Comparison of ENCODE assay signal across 22 mouse cellular contexts in genomic region chr4:68416046-68416445, GRCm38 (mm10).
A peak's percentile ranks its signal among the peaks of the same experiment; 100 is the strongest.
DNase-seq lines count a peak whose midpoint lies in the region; ATAC-seq and TF ChIP-seq lines count a peak whose summit lies in the region.
"Had no signal": no experiment of that assay in that cellular context is flagged by ENCODE, and none has a peak within 500 bp of the region (broad histone marks: within the 10 kb centered on the region; RNA-seq: fewer than 3 reads in every experiment).

No protein-coding gene starts in this region.

- no peak overlapping the region for H3K4me3 ChIP-seq in forebrain, embryonic 14.5 days (ENCODE audit: low read depth, low read length)
- no peak overlapping the region for H3K4me3 ChIP-seq in forebrain, embryonic 10.5 days
- no peak overlapping the region for H3K4me3 ChIP-seq in hindbrain, postnatal 0 days (ENCODE audit: low read length)
- H3K4me3 ChIP-seq in hindbrain, embryonic 10.5 days: no peak overlapping the region
- H3K4me3 ChIP-seq in stomach, embryonic 15.5 days (replicated peaks): no peak overlapping the region
- no peak overlapping the region for H3K4me3 ChIP-seq in stomach, postnatal 0 days (ENCODE audit: low read depth, low read length)
- H3K4me3 ChIP-seq: embryonic facial prominence, embryonic 13.5 days; embryonic facial prominence, embryonic 15.5 days; erythroblast, embryonic 14.5 days had no signal

- no peak overlapping the region for H3K9ac ChIP-seq in forebrain, embryonic 14.5 days (ENCODE audit: low read length)
- H3K9ac ChIP-seq in hindbrain, postnatal 0 days (replicated peaks; ENCODE audit: low read length): no peak overlapping the region
- H3K9ac ChIP-seq in stomach, embryonic 15.5 days: no peak overlapping the region
- no peak overlapping the region for H3K9ac ChIP-seq in stomach, postnatal 0 days (ENCODE audit: low read length)
- H3K9ac ChIP-seq: embryonic facial prominence, embryonic 13.5 days; embryonic facial prominence, embryonic 15.5 days had no signal

- TF ChIP-seq EP300 in stomach, postnatal 0 days (optimal IDR thresholded peaks at IDR 0.05): no peak

- no peak for TF ChIP-seq CTCF in hindbrain, postnatal 0 days (IDR thresholded peaks at IDR 0.05; ENCODE audit: low read depth)
- no peak for TF ChIP-seq CTCF in stomach, postnatal 0 days (IDR thresholded peaks at IDR 0.05; ENCODE audit: low read depth)
- TF ChIP-seq CTCF in brain, embryonic 14.5 days (IDR thresholded peaks at IDR 0.05; ENCODE audit: borderline replicate concordance, extremely low read depth, insufficient read depth, insufficient read length): no peak

- ATAC-seq in forebrain, embryonic 14.5 days: peak; percentile 37; the same call in 1 of the 2 replicates
- 0 out of 2 replicates have a peak, but pooled peaks have one; percentile 47 for ATAC-seq in hindbrain, postnatal 0 days
- peak; percentile 35; the same call in 1 of the 2 replicates for ATAC-seq in stomach, embryonic 15.5 days (ENCODE audit: insufficient read depth, low FRiP score, low read depth)
- no peak for ATAC-seq in stomach, postnatal 0 days (ENCODE audit: low FRiP score, low TSS enrichment)
- ATAC-seq: activated CD4-positive, CD25-positive, alpha-beta regulatory T cell, adult 4 months; Patski had no signal

- no peaks in the 10 kb centered on the region for H3K9me3 ChIP-seq in forebrain, embryonic 14.5 days (replicated peaks; ENCODE audit: control insufficient read depth, low read length)
- no peaks in the 10 kb centered on the region for H3K9me3 ChIP-seq in forebrain, embryonic 10.5 days
- no peaks in the 10 kb centered on the region for H3K9me3 ChIP-seq in hindbrain, postnatal 0 days (ENCODE audit: low read length)
- H3K9me3 ChIP-seq in hindbrain, embryonic 10.5 days: no peaks in the 10 kb centered on the region
- H3K9me3 ChIP-seq in stomach, embryonic 15.5 days: no peaks in the 10 kb centered on the region
- H3K9me3 ChIP-seq in stomach, postnatal 0 days (ENCODE audit: control insufficient read depth, low read length): no peaks in the 10 kb centered on the region
- H3K9me3 ChIP-seq: embryonic facial prominence, embryonic 13.5 days; embryonic facial prominence, embryonic 15.5 days had no signal

- H3K4me2 ChIP-seq in forebrain, embryonic 14.5 days (ENCODE audit: low read length): no peak overlapping the region
- no peak overlapping the region for H3K4me2 ChIP-seq in hindbrain, postnatal 0 days (ENCODE audit: low read depth, low read length)
- H3K4me2 ChIP-seq in stomach, embryonic 15.5 days: no peak overlapping the region
- H3K4me2 ChIP-seq in stomach, postnatal 0 days (replicated peaks; ENCODE audit: low read depth): no peak overlapping the region
- H3K4me2 ChIP-seq: embryonic facial prominence, embryonic 13.5 days; embryonic facial prominence, embryonic 15.5 days had no signal

- no peak overlapping the region for H3K27ac ChIP-seq in forebrain, embryonic 14.5 days (ENCODE audit: low read depth, low read length)
- H3K27ac ChIP-seq in forebrain, embryonic 10.5 days: no peak overlapping the region
- H3K27ac ChIP-seq in hindbrain, postnatal 0 days: no peak overlapping the region
- H3K27ac ChIP-seq in hindbrain, embryonic 10.5 days: no peak overlapping the region
- H3K27ac ChIP-seq in stomach, embryonic 15.5 days: no peak overlapping the region
- no peak overlapping the region for H3K27ac ChIP-seq in stomach, postnatal 0 days (replicated peaks)
- H3K27ac ChIP-seq: embryonic facial prominence, embryonic 13.5 days; embryonic facial prominence, embryonic 15.5 days had no signal

- peak; percentile 37 for DNase-seq in forebrain, embryonic 14.5 days (ENCODE audit: low spot score)
- DNase-seq in forebrain, embryonic 10.5 days (ENCODE audit: extremely low spot score, low spot score): no peak
- peak; percentile 9 for DNase-seq in hindbrain, postnatal 0 days (ENCODE audit: low spot score)
- no peak for DNase-seq in hindbrain, embryonic 10.5 days (ENCODE audit: low spot score)
- DNase-seq in stomach, postnatal 0 days (ENCODE audit: low spot score): no peak
- peak; percentile 56 for DNase-seq in brain, embryonic 14.5 days (ENCODE audit: low read depth)
- no peak for DNase-seq in gastrocnemius, postnatal 25 days
- DNase-seq: adrenal gland, adult 8-10 months; adrenal gland, postnatal 14 days; cerebellum, adult 11 months; cerebellum, adult 18-20 months; cerebellum, adult 8-10 months; cerebellum, adult 9-11 months; cerebellum, postnatal 14 days; cerebellum, postnatal 36 days; embryo, embryonic 11 days had no signal

- no peaks in the 10 kb centered on the region for H3K4me1 ChIP-seq in forebrain, embryonic 14.5 days (ENCODE audit: control insufficient read depth, insufficient read depth, low read length)
- no peaks in the 10 kb centered on the region for H3K4me1 ChIP-seq in forebrain, embryonic 10.5 days
- no peaks in the 10 kb centered on the region for H3K4me1 ChIP-seq in hindbrain, postnatal 0 days (ENCODE audit: insufficient read depth, low read length)
- no peaks in the 10 kb centered on the region for H3K4me1 ChIP-seq in hindbrain, embryonic 10.5 days (replicated peaks)
- H3K4me1 ChIP-seq in stomach, embryonic 15.5 days: no peaks in the 10 kb centered on the region
- H3K4me1 ChIP-seq in stomach, postnatal 0 days (replicated peaks; ENCODE audit: control insufficient read depth, insufficient read depth): no peaks in the 10 kb centered on the region
- H3K4me1 ChIP-seq: embryonic facial prominence, embryonic 13.5 days; embryonic facial prominence, embryonic 15.5 days had no signal

- no peaks in the 10 kb centered on the region for H3K36me3 ChIP-seq in forebrain, embryonic 14.5 days (ENCODE audit: control insufficient read depth, insufficient read depth, low read length)
- no peaks in the 10 kb centered on the region for H3K36me3 ChIP-seq in forebrain, embryonic 10.5 days (replicated peaks)
- no peaks in the 10 kb centered on the region for H3K36me3 ChIP-seq in hindbrain, postnatal 0 days (ENCODE audit: insufficient read depth, low read length)
- no peaks in the 10 kb centered on the region for H3K36me3 ChIP-seq in hindbrain, embryonic 10.5 days
- H3K36me3 ChIP-seq in stomach, embryonic 15.5 days: no peaks in the 10 kb centered on the region
- H3K36me3 ChIP-seq in stomach, postnatal 0 days (ENCODE audit: control insufficient read depth, insufficient read depth, low read length): no peaks in the 10 kb centered on the region
- H3K36me3 ChIP-seq: embryonic facial prominence, embryonic 13.5 days; embryonic facial prominence, embryonic 15.5 days had no signal

- no peaks in the 10 kb centered on the region for H3K27me3 ChIP-seq in forebrain, embryonic 14.5 days (replicated peaks; ENCODE audit: control insufficient read depth, insufficient read depth, low read length)
- no peaks in the 10 kb centered on the region for H3K27me3 ChIP-seq in forebrain, embryonic 10.5 days (ENCODE audit: poor library complexity, severe bottlenecking)
- H3K27me3 ChIP-seq in hindbrain, postnatal 0 days (ENCODE audit: insufficient read depth, low read length): no peaks in the 10 kb centered on the region
- H3K27me3 ChIP-seq in hindbrain, embryonic 10.5 days (ENCODE audit: insufficient read depth, poor library complexity, severe bottlenecking): no peaks in the 10 kb centered on the region
- no peaks in the 10 kb centered on the region for H3K27me3 ChIP-seq in stomach, embryonic 15.5 days (replicated peaks)
- H3K27me3 ChIP-seq in stomach, postnatal 0 days (ENCODE audit: control insufficient read depth, insufficient read depth, low read length): no peaks in the 10 kb centered on the region
- H3K27me3 ChIP-seq: embryonic facial prominence, embryonic 13.5 days; embryonic facial prominence, embryonic 15.5 days; Patski had no signal

- TF ChIP-seq POLR2A in brain, embryonic 14.5 days (IDR thresholded peaks at IDR 0.05; ENCODE audit: borderline replicate concordance, extremely low read depth, insufficient read depth, insufficient read length, poor library complexity, severe bottlenecking): no peak

Comparison
In these comparisons a context has a peak if more than half of its experiments do, and no peak if none do; other contexts are left out.
1. DNase-seq: peak in forebrain, embryonic 14.5 days (single experiment), hindbrain, postnatal 0 days (single experiment) and brain, embryonic 14.5 days (single experiment); none in forebrain, embryonic 10.5 days (single experiment), hindbrain, embryonic 10.5 days (single experiment), stomach, postnatal 0 days (single experiment) and gastrocnemius, postnatal 25 days (single experiment).